Mouse (Mus musculus): ENCODE measurements at regions not wholly inside any gene's neighbourhood (a gene's known extent, or its start where the extent isn't known, plus 50 kb on each side); places are given as distances from the start of the nearest gene placed in this dataset.

- Histone ChIP-seq H3K4me3 (ENCODE audit: low read depth, low read length) (no peak overlapping the region), H3K9me3 (ENCODE audit: control insufficient read depth, low read length) (no peaks in the 10 kb centered on the region), H3K27me3 (ENCODE audit: control insufficient read depth, insufficient read depth, low read length) (no peaks in the 10 kb centered on the region), H3K9ac (ENCODE audit: low read length) (no peak overlapping the region), H3K36me3 (ENCODE audit: control insufficient read depth, insufficient read depth, low read length) (no peaks in the 10 kb centered on the region), H3K27ac (ENCODE audit: low read depth, low read length) (no peak overlapping the region), H3K4me2 (no peak overlapping the region), H3K4me1 (ENCODE audit: control insufficient read depth, insufficient read depth, low read length) (no peaks in the 10 kb centered on the region)
- ATAC-seq (ENCODE audit: low FRiP score): no peak
- DNase-seq (ENCODE audit: low spot score, missing footprints): no peak
Measured at GRCm38 (mm10) chr3:115655020-115655419, 59.9 kb downstream of the S1pr1 start.

DNA sequence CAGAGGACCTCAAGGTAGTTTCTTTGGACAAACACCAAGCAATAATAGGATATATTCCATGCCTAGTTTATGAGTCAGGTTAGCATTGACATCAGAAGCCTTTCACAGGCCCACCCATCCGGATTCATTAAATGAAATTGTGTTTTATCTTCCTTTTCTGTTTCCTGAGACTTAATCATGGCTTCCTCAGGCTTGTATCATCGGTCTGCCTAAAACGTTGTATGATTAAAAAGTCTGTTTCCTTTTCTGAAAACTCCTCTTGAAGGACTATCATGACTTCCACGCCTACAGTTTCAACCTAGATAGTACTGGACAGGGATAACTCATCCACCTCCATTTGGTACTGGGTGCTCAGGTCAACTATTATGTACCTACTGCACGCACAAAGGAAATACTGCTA, 62.6 kb downstream of the S1pr1 start:
- 83% methylated on average over 5 of the region's 5 CpGs for WGBS

DNA sequence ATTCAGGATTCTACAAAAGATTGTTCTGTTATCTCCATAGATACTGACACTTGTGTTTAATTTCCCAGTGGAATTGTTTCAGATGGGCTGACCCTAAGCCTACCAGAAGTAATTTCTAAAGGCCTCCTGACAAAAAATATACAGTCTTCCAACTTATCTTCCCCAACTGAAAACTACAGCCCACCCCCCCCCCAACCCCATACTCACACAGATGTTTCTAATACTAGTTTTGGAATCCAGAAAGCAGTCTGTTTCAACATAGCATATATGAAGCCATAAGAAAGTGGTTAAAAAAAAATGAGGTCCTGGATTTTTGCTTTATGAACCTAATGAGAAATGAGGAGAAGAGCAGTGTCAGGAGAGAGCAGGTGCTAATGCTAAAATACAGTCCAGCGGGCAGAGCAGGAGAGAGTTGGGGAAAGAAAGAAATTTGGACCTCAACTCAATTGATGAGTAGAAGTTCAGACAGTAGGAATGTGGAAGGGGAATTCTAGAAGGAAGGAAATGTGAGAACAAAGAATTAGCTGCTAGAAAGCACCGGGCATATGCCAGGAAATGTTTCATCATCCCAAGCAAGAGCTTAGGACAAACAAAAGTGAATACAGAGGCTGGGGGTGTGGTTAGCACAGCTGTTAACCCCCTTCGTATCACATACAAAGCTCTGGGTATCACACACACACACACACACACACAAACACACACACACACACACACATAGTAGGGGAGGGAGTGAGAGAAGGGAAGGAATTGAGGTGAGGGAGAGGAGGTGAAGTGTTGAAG, 65.3 kb downstream of the S1pr1 start:
- WGBS: 67% methylated on average over 3 of the region's 3 CpGs
- DNase-seq (ENCODE audit: low spot score, missing footprints) (no peak), ATAC-seq (ENCODE audit: low FRiP score) (no peak)
- no peaks in the 10 kb centered on the region for H3K27me3 ChIP-seq (ENCODE audit: control insufficient read depth, insufficient read depth, low read length)
- H3K4me2 ChIP-seq: no peak overlapping the region
- no peaks in the 10 kb centered on the region for H3K9me3 ChIP-seq (ENCODE audit: control insufficient read depth, low read length)
- no peaks in the 10 kb centered on the region for H3K36me3 ChIP-seq (ENCODE audit: control insufficient read depth, insufficient read depth, low read length)
- H3K4me1 ChIP-seq (ENCODE audit: control insufficient read depth, insufficient read depth, low read length): no peaks in the 10 kb centered on the region
- no peak overlapping the region for H3K4me3 ChIP-seq (ENCODE audit: low read depth, low read length)
- H3K9ac ChIP-seq (ENCODE audit: low read length): no peak overlapping the region
- H3K27ac ChIP-seq (ENCODE audit: low read depth, low read length): no peak overlapping the region

More for the DNA sequence above, 62.6 kb downstream of the S1pr1 start:
- DNase-seq (ENCODE audit: low spot score, missing footprints): no peak
- H3K4me1 ChIP-seq (ENCODE audit: control insufficient read depth, insufficient read depth, low read length): no peaks in the 10 kb centered on the region
- H3K27ac ChIP-seq (ENCODE audit: low read depth, low read length): no peak overlapping the region
- no peaks in the 10 kb centered on the region for H3K36me3 ChIP-seq (ENCODE audit: control insufficient read depth, insufficient read depth, low read length)
- H3K9ac ChIP-seq (ENCODE audit: low read length): no peak overlapping the region
- H3K4me3 ChIP-seq (ENCODE audit: low read depth, low read length): no peak overlapping the region
- no peak for ATAC-seq (ENCODE audit: low FRiP score)
- no peaks in the 10 kb centered on the region for H3K9me3 ChIP-seq (ENCODE audit: control insufficient read depth, low read length)
- no peak overlapping the region for H3K4me2 ChIP-seq
- H3K27me3 ChIP-seq (ENCODE audit: control insufficient read depth, insufficient read depth, low read length): no peaks in the 10 kb centered on the region

- Histone ChIP-seq H3K4me3 (ENCODE audit: low read depth, low read length) (no peak overlapping the region), H3K27me3 (ENCODE audit: control insufficient read depth, insufficient read depth, low read length) (no peaks in the 10 kb centered on the region), H3K9ac (ENCODE audit: low read length) (no peak overlapping the region), H3K27ac (ENCODE audit: low read depth, low read length) (no peak overlapping the region), H3K9me3 (ENCODE audit: control insufficient read depth, low read length) (no peaks in the 10 kb centered on the region), H3K4me1 (ENCODE audit: control insufficient read depth, insufficient read depth, low read length) (no peaks in the 10 kb centered on the region; the same call in 1 of the 2 replicates), H3K4me2 (no peak overlapping the region), H3K36me3 (ENCODE audit: control insufficient read depth, insufficient read depth, low read length) (no peaks in the 10 kb centered on the region)
- DNase-seq (ENCODE audit: low spot score, missing footprints) (no peak), ATAC-seq (ENCODE audit: low FRiP score) (no peak)
- WGBS: 84% methylated on average over 7 of the region's 7 CpGs
Measured at GRCm38 (mm10) chr3:115646993-115647392, 67.9 kb downstream of the S1pr1 start.

DNA sequence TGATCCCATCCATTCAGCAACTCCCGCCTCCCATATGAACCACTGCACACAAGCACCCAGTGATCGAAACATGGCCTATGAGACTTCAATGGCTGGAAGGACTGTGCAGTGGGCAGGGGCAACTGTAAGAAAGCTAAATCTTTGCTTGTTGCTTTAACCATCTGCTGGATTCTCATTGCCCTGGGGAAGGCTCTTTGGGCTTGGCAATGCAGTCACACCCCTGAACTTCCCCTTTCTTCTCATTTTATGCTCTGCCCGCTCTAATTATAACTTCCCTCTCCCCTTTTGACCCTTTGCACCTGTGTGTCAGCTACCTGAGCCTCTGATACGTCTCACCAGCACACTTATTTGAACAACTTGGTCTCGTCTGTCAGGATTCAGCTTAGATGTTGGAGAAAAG, 70.6 kb downstream of the S1pr1 start:
- Histone ChIP-seq H3K36me3 (ENCODE audit: control insufficient read depth, insufficient read depth, low read length) (no peaks in the 10 kb centered on the region), H3K4me3 (ENCODE audit: low read depth, low read length) (no peak overlapping the region), H3K9me3 (ENCODE audit: control insufficient read depth, low read length) (no peaks in the 10 kb centered on the region), H3K9ac (ENCODE audit: low read length) (no peak overlapping the region), H3K4me1 (ENCODE audit: control insufficient read depth, insufficient read depth, low read length) (no peaks in the 10 kb centered on the region; the same call in 1 of the 2 replicates), H3K27ac (ENCODE audit: low read depth, low read length) (no peak overlapping the region), H3K4me2 (no peak overlapping the region), H3K27me3 (ENCODE audit: control insufficient read depth, insufficient read depth, low read length) (no peaks in the 10 kb centered on the region)
- DNase-seq (ENCODE audit: low spot score, missing footprints) (no peak), ATAC-seq (ENCODE audit: low FRiP score) (no peak)
- 87% methylated on average over 5 of the region's 5 CpGs for WGBS

DNA sequence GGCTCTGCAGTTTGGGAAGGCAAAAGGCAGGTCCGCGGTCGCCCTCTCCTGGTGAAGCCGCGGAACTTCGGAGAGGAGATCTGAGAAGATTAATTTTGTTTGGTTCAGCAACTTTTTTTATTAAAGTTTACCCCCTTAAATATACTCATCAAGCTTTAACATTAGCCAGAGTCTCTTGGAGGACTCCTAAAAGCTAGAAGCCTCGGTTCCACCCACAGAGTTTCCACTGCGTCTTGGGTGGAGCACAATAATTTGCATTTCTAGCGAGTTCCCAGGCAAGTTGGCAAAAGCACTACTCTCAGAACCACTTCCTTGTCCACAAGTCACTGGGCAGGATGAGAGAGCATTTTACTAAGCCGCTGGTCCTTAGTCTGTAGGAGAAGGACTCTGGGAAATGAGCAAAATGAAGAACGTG, 72.0 kb downstream of the S1pr1 start:
- Histone ChIP-seq H3K4me2 (peak overlapping the region; percentile 50), H3K4me1 (ENCODE audit: control insufficient read depth, insufficient read depth, low read length) (no peaks in the 10 kb centered on the region; the same call in 1 of the 2 replicates), H3K27me3 (ENCODE audit: control insufficient read depth, insufficient read depth, low read length) (no peaks in the 10 kb centered on the region), H3K9me3 (ENCODE audit: control insufficient read depth, low read length) (no peaks in the 10 kb centered on the region), H3K9ac (ENCODE audit: low read length) (peak overlapping the region; percentile 59), H3K27ac (ENCODE audit: low read depth, low read length) (no peak overlapping the region), H3K36me3 (ENCODE audit: control insufficient read depth, insufficient read depth, low read length) (no peaks in the 10 kb centered on the region), H3K4me3 (ENCODE audit: low read depth, low read length) (peak overlapping the region; percentile 41)
- DNase-seq (ENCODE audit: low spot score, missing footprints) (no peak), ATAC-seq (ENCODE audit: low FRiP score) (peak; percentile 28; the same call in 1 of the 2 replicates)
- 7% methylated on average over 11 of the region's 11 CpGs for WGBS

- Histone ChIP-seq H3K9ac (ENCODE audit: low read length) (peak overlapping the region; percentile 59), H3K27me3 (ENCODE audit: control insufficient read depth, insufficient read depth, low read length) (no peaks in the 10 kb centered on the region), H3K9me3 (ENCODE audit: control insufficient read depth, low read length) (no peaks in the 10 kb centered on the region), H3K27ac (ENCODE audit: low read depth, low read length) (no peak overlapping the region), H3K4me3 (ENCODE audit: low read depth, low read length) (peak overlapping the region; percentile 41), H3K4me2 (peak overlapping the region; percentile 50), H3K4me1 (ENCODE audit: control insufficient read depth, insufficient read depth, low read length) (no peaks in the 10 kb centered on the region; the same call in 1 of the 2 replicates), H3K36me3 (ENCODE audit: control insufficient read depth, insufficient read depth, low read length) (no peaks in the 10 kb centered on the region)
- ATAC-seq (ENCODE audit: low FRiP score) (peak; percentile 80), DNase-seq (ENCODE audit: low spot score, missing footprints) (peak; percentile 95)
- 10% methylated on average over 26 of the region's 26 CpGs for whole genome bisulfite sequencing
Measured at GRCm38 (mm10) chr3:115642001-115642845, 72.6 kb downstream of the S1pr1 start.

GRCm38 (mm10) chr3:115641411-115641810, 73.5 kb downstream of the S1pr1 start:
- no peaks in the 10 kb centered on the region for H3K27me3 ChIP-seq (ENCODE audit: control insufficient read depth, insufficient read depth, low read length)
- H3K4me3 ChIP-seq (ENCODE audit: low read depth, low read length): no peak overlapping the region
- ATAC-seq (ENCODE audit: low FRiP score) (peak; percentile 20; the same call in 1 of the 2 replicates), DNase-seq (ENCODE audit: low spot score, missing footprints) (no peak)
- no peak overlapping the region for H3K4me2 ChIP-seq
- H3K9me3 ChIP-seq (ENCODE audit: control insufficient read depth, low read length): no peaks in the 10 kb centered on the region
- H3K9ac ChIP-seq (ENCODE audit: low read length): no peak overlapping the region
- H3K4me1 ChIP-seq (ENCODE audit: control insufficient read depth, insufficient read depth, low read length): no peaks in the 10 kb centered on the region; the same call in 1 of the 2 replicates
- 66% methylated on average over 6 of the region's 6 CpGs for WGBS
- H3K36me3 ChIP-seq (ENCODE audit: control insufficient read depth, insufficient read depth, low read length): no peaks in the 10 kb centered on the region
- H3K27ac ChIP-seq (ENCODE audit: low read depth, low read length): no peak overlapping the region

GRCm38 (mm10) chr3:115635487-115635886, 79.4 kb downstream of the S1pr1 start:
- H3K4me2 ChIP-seq: no peak overlapping the region
- DNase-seq (ENCODE audit: low spot score, missing footprints): no peak
- no peak overlapping the region for H3K9ac ChIP-seq (ENCODE audit: low read length)
- no peaks in the 10 kb centered on the region for H3K27me3 ChIP-seq (ENCODE audit: control insufficient read depth, insufficient read depth, low read length)
- no peaks in the 10 kb centered on the region for H3K9me3 ChIP-seq (ENCODE audit: control insufficient read depth, low read length)
- H3K27ac ChIP-seq (ENCODE audit: low read depth, low read length): no peak overlapping the region
- H3K36me3 ChIP-seq (ENCODE audit: control insufficient read depth, insufficient read depth, low read length): no peaks in the 10 kb centered on the region
- peaks cover 7% of the 10 kb centered on the region for H3K4me1 ChIP-seq (ENCODE audit: control insufficient read depth, insufficient read depth, low read length)
- WGBS: 89% methylated on average over 4 of the region's 4 CpGs
- no peak for ATAC-seq (ENCODE audit: low FRiP score)
- no peak overlapping the region for H3K4me3 ChIP-seq (ENCODE audit: low read depth, low read length)
